Comparison of ENCODE assay signal across 9 mouse cellular contexts in genomic region chr15:83032981-83033541, GRCm38 (mm10). TPM values are rescaled to one million over a fixed set of nuclear protein-coding genes. Genes with fewer than 3 reads are reported as not detected.
DNase-seq lines count a peak whose midpoint lies in the region; ATAC-seq lines count a peak whose summit lies in the region.
"Had no signal": no experiment of that assay in that cellular context is flagged by ENCODE, and none has a peak within 500 bp of the region (broad histone marks: within the 10 kb centered on the region; RNA-seq: fewer than 3 reads in every experiment).

TSS of gene Nfam1 (minus strand) at chr15:83033306.

- H3K4me1 ChIP-seq in hindbrain, embryonic 13.5 days (replicated peaks), result peaks cover 66% of the 10 kb centered on the region

- peak within 1 kb of the TSS; percentile 62 for H3K9ac ChIP-seq in hindbrain, embryonic 13.5 days
- H3K9ac ChIP-seq: limb, embryonic 12.5 days had no signal

- peak within 1 kb of the TSS; percentile 43; the same call in 1 of the 2 replicates for H3K4me2 ChIP-seq in hindbrain, embryonic 13.5 days

- peak; percentile 65 for DNase-seq in layer of hippocampus, adult 9-11 months
- DNase-seq in layer of hippocampus, adult 9-10 months (ENCODE audit: low spot score), result no peak
- peak; percentile 54 for DNase-seq in lung, postnatal 25 days (ENCODE audit: low spot score)
- peak; percentile 73 to 78 for DNase-seq in spleen, postnatal 36 days (ENCODE audit: low spot score in 2 of 2)
- no peak for DNase-seq in adipocyte (ENCODE audit: low spot score)
- DNase-seq in embryo, embryonic 10.5 days (ENCODE audit: low spot score), result no peak

- no peak for ATAC-seq in erythroblast, adult 5-6 weeks (replicated peaks; ENCODE audit: low FRiP score, poor library complexity, severe bottlenecking)
- no peak for ATAC-seq in hindbrain, embryonic 13.5 days (ENCODE audit: low FRiP score)

- H3K27me3 ChIP-seq in hindbrain, embryonic 13.5 days, result peaks cover 39% of the 10 kb centered on the region

- WGBS in hindbrain, embryonic 13.5 days, result 31% methylated on average over 17 of the region's 17 CpGs

- H3K36me3 ChIP-seq in hindbrain, embryonic 13.5 days, result no peaks in the 10 kb centered on the region
- H3K36me3 ChIP-seq: limb, embryonic 12.5 days had no signal

- no peak within 1 kb of the TSS for H3K4me3 ChIP-seq in hindbrain, embryonic 13.5 days
- H3K4me3 ChIP-seq: limb, embryonic 12.5 days had no signal

- no peaks in the 10 kb centered on the region for H3K9me3 ChIP-seq in hindbrain, embryonic 13.5 days
- H3K9me3 ChIP-seq: limb, embryonic 12.5 days had no signal

- peak within 1 kb of the TSS; percentile 76 for H3K27ac ChIP-seq in hindbrain, embryonic 13.5 days
- H3K27ac ChIP-seq: limb, embryonic 12.5 days had no signal

RNA-seq across cellular contexts. Expression of gene Nfam1, which starts in this region (rescaled TPM):
- total RNA-seq in erythroblast, adult 5-6 weeks (2015; ENCODE audit: low replicate concordance), result 26.3 and 27.6 TPM in 2 replicates
- total RNA-seq in erythroblast, adult 5-6 weeks (2017; ENCODE audit: low replicate concordance), result 18.4 and 30.1 TPM in 2 replicates
- polyA plus RNA-seq in hindbrain, embryonic 13.5 days (2015; fragmentation: Nextera tagmentation; extraction: Ambion mirVana), result 2.0 and 2.2 TPM in 2 replicates

Comparison
In these comparisons a context has a peak if more than half of its experiments do, and no peak if none do; other contexts are left out.
1. DNase-seq: peak in layer of hippocampus, adult 9-11 months (single experiment), lung, postnatal 25 days (single experiment) and spleen, postnatal 36 days (2 of 2); none in layer of hippocampus, adult 9-10 months (single experiment), adipocyte (single experiment) and embryo, embryonic 10.5 days (single experiment).